In the genomic region with DNA sequence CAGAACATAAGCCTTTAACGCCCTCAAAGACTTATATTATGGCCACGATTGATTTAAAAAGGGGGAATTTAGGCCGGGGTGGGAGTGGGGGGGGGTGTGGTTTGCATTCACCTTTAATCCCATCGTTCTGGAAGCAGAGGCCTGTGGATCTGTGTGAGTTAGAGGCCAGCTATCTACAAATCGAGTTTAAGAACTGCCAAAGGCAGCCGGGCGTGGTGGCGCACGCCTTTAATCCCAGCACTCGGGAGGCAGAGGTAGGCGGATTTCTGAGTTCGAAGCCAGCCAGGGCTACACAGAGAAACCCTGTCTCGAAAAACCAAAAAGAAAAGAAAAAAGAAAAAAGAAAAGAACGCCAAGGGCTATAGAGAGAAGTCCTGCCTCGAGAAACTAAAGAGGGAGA, we compare ENCODE assay signal across 1 mouse cellular context.
TF ChIP-seq lines count a peak whose summit lies in the region.

No protein-coding gene starts in this region.

TF ChIP-seq in MEL, 35 proteins besides CTCF, POLR2A, EP300 and RAD21:
- TF ChIP-seq TBP (IDR thresholded peaks at IDR 0.05; ENCODE audit: low read depth, low read length) = peak; percentile 77
